Mouse (Mus musculus): ENCODE results near the gene Tmem108. TPM values are rescaled to one million over a fixed set of nuclear protein-coding genes. Genes with fewer than 3 reads are reported as not detected.

The Tmem108 gene
- polyA plus RNA-seq, 1 experiment from 2014 or later, result 13.3 TPM

GRCm38 (mm10) chr9:103549178-103549577, 212.5 kb downstream of the Tmem108 start:
- Histone ChIP-seq H3K9ac (no peak overlapping the region), H3K4me3 (no peak overlapping the region), H3K27me3 (no peaks in the 10 kb centered on the region), H3K9me3 (no peaks in the 10 kb centered on the region), H3K27ac (no peak overlapping the region), H3K4me2 (no peak overlapping the region), H3K4me1 (no peaks in the 10 kb centered on the region), H3K36me3 (no peaks in the 10 kb centered on the region)
- no peak for ATAC-seq (ENCODE audit: borderline replicate concordance, extremely low read depth, low FRiP score, low TSS enrichment)
- 45% methylated on average over 3 of the region's 3 CpGs for WGBS

GRCm38 (mm10) chr9:103548606-103549005, 213.0 kb downstream of the Tmem108 start:
- H3K9me3 ChIP-seq, result no peaks in the 10 kb centered on the region
- WGBS, result 80% methylated on average over 3 of the region's 3 CpGs
- no peaks in the 10 kb centered on the region for H3K36me3 ChIP-seq
- no peak for ATAC-seq (ENCODE audit: borderline replicate concordance, extremely low read depth, low FRiP score, low TSS enrichment)
- no peak overlapping the region for H3K4me2 ChIP-seq
- H3K27me3 ChIP-seq, result no peaks in the 10 kb centered on the region
- no peak overlapping the region for H3K4me3 ChIP-seq
- no peaks in the 10 kb centered on the region for H3K4me1 ChIP-seq
- no peak overlapping the region for H3K9ac ChIP-seq
- H3K27ac ChIP-seq, result no peak overlapping the region

- no peaks in the 10 kb centered on the region for H3K9me3 ChIP-seq
- H3K4me1 ChIP-seq, result no peaks in the 10 kb centered on the region
- H3K27me3 ChIP-seq, result no peaks in the 10 kb centered on the region
- no peak for ATAC-seq (ENCODE audit: borderline replicate concordance, extremely low read depth, low FRiP score, low TSS enrichment)
- no peak overlapping the region for H3K4me3 ChIP-seq
- 70% methylated on average over 22 of the region's 22 CpGs for WGBS
- H3K27ac ChIP-seq, result no peak overlapping the region
- H3K9ac ChIP-seq, result no peak overlapping the region
- H3K36me3 ChIP-seq, result no peaks in the 10 kb centered on the region
- no peak overlapping the region for H3K4me2 ChIP-seq
These were observed 214.7 kb downstream of the Tmem108 start for GRCm38 (mm10) chr9:103546695-103547645.

DNA sequence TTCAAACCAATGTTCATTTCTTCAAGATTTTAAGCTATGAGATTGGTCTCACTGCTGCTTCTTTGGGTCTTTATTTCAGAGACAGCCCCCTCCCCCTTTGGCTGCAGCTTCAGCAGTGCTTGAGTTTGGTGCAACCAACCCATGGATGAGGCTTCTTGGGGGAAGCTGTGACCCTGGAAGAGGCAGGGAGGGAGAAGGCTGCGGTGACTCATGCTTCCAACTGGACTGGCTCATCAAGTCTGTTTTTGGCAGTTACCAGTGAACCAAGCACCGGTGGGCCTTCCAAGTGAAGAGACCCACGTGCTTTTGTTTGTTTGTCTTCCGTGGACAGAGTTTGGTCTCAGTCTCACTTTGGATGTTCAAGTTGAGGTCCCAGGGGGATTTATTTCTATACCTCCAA, 215.9 kb downstream of the Tmem108 start:
- Histone ChIP-seq H3K9ac (no peak overlapping the region), H3K36me3 (no peaks in the 10 kb centered on the region), H3K4me3 (no peak overlapping the region), H3K4me1 (no peaks in the 10 kb centered on the region), H3K9me3 (no peaks in the 10 kb centered on the region), H3K27ac (no peak overlapping the region), H3K27me3 (no peaks in the 10 kb centered on the region), H3K4me2 (no peak overlapping the region)
- no peak for ATAC-seq (ENCODE audit: borderline replicate concordance, extremely low read depth, low FRiP score, low TSS enrichment)
- WGBS, result 58% methylated on average over 4 of the region's 4 CpGs

GRCm38 (mm10) chr9:103545271-103545670, 216.4 kb downstream of the Tmem108 start:
- H3K9ac ChIP-seq, result no peak overlapping the region
- 39% methylated on average over 4 of the region's 4 CpGs for WGBS
- no peak overlapping the region for H3K4me2 ChIP-seq
- H3K4me1 ChIP-seq, result no peaks in the 10 kb centered on the region
- no peak for ATAC-seq (ENCODE audit: borderline replicate concordance, extremely low read depth, low FRiP score, low TSS enrichment)
- no peaks in the 10 kb centered on the region for H3K9me3 ChIP-seq
- no peak overlapping the region for H3K4me3 ChIP-seq
- H3K27ac ChIP-seq, result no peak overlapping the region
- no peaks in the 10 kb centered on the region for H3K27me3 ChIP-seq
- H3K36me3 ChIP-seq, result no peaks in the 10 kb centered on the region

- Histone ChIP-seq H3K4me1 (no peaks in the 10 kb centered on the region), H3K27me3 (no peaks in the 10 kb centered on the region), H3K4me2 (no peak overlapping the region), H3K27ac (no peak overlapping the region), H3K9ac (no peak overlapping the region), H3K9me3 (no peaks in the 10 kb centered on the region), H3K4me3 (no peak overlapping the region), H3K36me3 (no peaks in the 10 kb centered on the region)
- 59% methylated on average over 1 of the region's 1 CpGs for WGBS
- no peak for ATAC-seq (ENCODE audit: borderline replicate concordance, extremely low read depth, low FRiP score, low TSS enrichment)
These were observed 217.0 kb downstream of the Tmem108 start for GRCm38 (mm10) chr9:103544599-103544998.

DNA sequence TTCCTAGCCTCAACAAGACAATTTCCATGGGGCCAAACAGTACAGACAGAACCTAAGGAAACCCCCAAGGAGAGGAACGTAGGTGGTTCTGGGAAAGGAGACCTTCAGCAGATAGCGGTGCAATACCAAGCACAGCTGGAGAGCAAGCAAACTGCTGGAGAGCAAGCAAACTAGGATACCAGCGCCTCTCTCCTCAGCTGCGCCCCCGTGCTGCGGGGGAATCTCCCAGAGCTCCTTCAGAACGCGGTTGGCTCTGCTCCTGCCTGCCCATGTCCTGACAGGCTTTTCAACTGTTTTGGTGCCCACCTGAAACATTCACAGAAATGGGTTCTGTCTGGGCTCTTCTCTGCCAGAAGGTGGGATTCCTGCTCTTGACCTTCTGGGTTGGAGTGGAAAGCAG, 221.1 kb downstream of the Tmem108 start:
- Histone ChIP-seq H3K4me1 (no peaks in the 10 kb centered on the region), H3K9ac (no peak overlapping the region), H3K9me3 (no peaks in the 10 kb centered on the region), H3K4me3 (no peak overlapping the region), H3K27me3 (no peaks in the 10 kb centered on the region), H3K36me3 (no peaks in the 10 kb centered on the region), H3K4me2 (no peak overlapping the region), H3K27ac (no peak overlapping the region)
- ATAC-seq (ENCODE audit: borderline replicate concordance, extremely low read depth, low FRiP score, low TSS enrichment), result no peak
- 77% methylated on average over 8 of the region's 8 CpGs for WGBS

DNA sequence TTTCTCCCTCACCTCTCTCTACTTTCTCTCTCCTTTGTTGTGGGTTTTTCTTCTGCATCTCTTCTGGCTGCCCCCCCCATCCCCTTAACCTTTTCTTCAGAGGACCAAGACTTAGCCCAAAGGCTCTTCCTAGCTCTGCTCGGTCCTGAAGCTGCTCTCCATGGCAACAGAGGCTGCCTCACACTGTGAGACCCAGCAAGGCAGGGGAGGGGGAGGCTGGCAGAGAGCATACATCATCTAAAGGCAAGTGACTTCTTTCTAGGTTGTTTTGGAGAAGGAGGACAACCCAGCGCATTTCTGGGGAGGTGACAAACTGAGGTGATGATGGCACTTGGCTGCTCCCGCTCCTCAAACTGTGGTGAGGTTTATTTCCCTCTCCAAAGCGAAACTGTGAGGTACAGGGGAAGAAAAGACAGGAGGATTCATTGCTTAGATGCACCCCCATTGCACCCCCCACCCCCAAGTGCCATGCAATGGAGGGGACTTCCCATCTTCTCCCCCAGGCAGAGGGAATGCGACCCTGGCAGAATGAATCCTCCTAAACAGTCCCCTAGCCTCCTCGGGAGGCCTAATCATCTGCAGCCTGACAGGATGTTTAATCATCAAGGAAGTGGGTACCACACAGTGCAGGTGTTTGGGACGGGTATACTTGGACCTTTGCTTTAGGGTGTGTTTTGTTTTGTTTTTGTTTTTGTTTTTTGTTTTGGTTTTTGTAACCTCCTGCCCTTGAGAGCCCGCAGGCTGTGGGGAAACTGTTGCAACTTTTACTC, 223.4 kb downstream of the Tmem108 start:
- no peaks in the 10 kb centered on the region for H3K4me1 ChIP-seq
- no peak overlapping the region for H3K4me3 ChIP-seq
- H3K36me3 ChIP-seq, result no peaks in the 10 kb centered on the region
- no peak overlapping the region for H3K4me2 ChIP-seq
- no peak overlapping the region for H3K27ac ChIP-seq
- H3K9me3 ChIP-seq, result no peaks in the 10 kb centered on the region
- no peak overlapping the region for H3K9ac ChIP-seq
- no peaks in the 10 kb centered on the region for H3K27me3 ChIP-seq
- 34% methylated on average over 8 of the region's 8 CpGs for WGBS
- ATAC-seq (ENCODE audit: borderline replicate concordance, extremely low read depth, low FRiP score, low TSS enrichment), result no peak

DNA sequence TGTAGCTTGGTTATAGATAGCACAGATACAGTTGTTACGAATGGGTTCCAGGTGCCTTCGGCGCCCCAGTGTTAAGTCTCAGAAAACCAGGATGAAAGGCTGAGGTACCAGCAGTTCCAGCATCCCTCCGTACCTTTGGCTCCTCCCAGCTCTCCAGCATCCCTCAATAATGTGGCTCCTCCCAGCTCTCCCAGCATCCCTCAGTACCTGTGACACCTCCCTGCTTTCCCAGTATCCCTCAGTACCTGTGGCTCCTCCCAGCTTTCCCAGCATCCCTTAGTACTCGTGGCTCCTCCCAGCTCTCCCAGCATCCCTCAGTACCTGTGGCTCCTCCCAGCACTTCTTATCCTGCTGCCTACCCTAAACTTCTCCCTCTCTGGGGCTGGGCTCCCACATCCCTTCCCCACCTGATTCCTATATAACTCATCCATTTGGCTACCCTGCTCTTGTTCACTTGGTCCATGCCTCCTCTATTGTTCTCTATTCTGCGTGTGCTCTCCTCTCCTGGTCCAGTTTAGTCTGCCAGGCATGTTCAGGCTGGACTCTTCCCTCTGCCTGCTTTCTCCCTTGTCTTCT, 225.5 kb downstream of the Tmem108 start:
- no peak overlapping the region for H3K9ac ChIP-seq
- no peak overlapping the region for H3K4me3 ChIP-seq
- no peak for ATAC-seq (ENCODE audit: borderline replicate concordance, extremely low read depth, low FRiP score, low TSS enrichment)
- H3K9me3 ChIP-seq, result no peaks in the 10 kb centered on the region
- no peaks in the 10 kb centered on the region for H3K4me1 ChIP-seq
- H3K36me3 ChIP-seq, result no peaks in the 10 kb centered on the region
- WGBS, result 87% methylated on average over 6 of the region's 6 CpGs
- H3K27me3 ChIP-seq, result no peaks in the 10 kb centered on the region
- H3K27ac ChIP-seq, result no peak overlapping the region
- no peak overlapping the region for H3K4me2 ChIP-seq

GRCm38 (mm10) chr9:103525041-103525537, 236.5 kb downstream of the Tmem108 start:
- Histone ChIP-seq H3K4me1 (peaks cover 9% of the 10 kb centered on the region; the same call in 1 of the 2 replicates), H3K27ac (no peak overlapping the region), H3K9ac (no peak overlapping the region), H3K4me3 (no peak overlapping the region), H3K9me3 (no peaks in the 10 kb centered on the region), H3K36me3 (no peaks in the 10 kb centered on the region), H3K4me2 (no peak overlapping the region), H3K27me3 (no peaks in the 10 kb centered on the region)
- 16% methylated on average over 10 of the region's 10 CpGs for WGBS
- ATAC-seq (ENCODE audit: borderline replicate concordance, extremely low read depth, low FRiP score, low TSS enrichment), result peak; percentile 55; the same call in 1 of the 2 replicates

DNA sequence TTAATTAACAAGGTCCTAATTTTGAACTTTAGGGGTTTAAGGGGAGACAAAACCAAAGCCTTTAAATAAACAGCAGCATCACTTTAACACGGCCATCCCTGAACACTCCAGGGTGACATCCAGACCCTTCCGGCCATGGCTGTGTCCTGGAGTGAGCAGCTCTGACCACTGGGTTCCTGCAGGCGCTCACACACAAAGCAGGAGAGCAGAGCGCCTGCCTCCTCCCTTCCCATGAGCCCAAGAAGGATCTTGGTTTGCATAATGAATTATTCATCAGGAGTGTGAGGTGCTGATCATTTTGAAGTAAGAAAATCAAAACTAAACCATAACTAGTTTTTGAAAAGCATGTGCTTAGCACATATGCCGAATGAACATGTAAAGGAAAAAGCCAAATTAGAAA, 237.0 kb downstream of the Tmem108 start:
- H3K4me2 ChIP-seq, result no peak overlapping the region
- no peak for ATAC-seq (ENCODE audit: borderline replicate concordance, extremely low read depth, low FRiP score, low TSS enrichment)

More for the DNA sequence above, 237.0 kb downstream of the Tmem108 start:
- WGBS, result 35% methylated on average over 5 of the region's 5 CpGs
- H3K4me1 ChIP-seq, result peaks cover 9% of the 10 kb centered on the region; the same call in 1 of the 2 replicates
- H3K9me3 ChIP-seq, result no peaks in the 10 kb centered on the region
- H3K9ac ChIP-seq, result no peak overlapping the region
- no peaks in the 10 kb centered on the region for H3K27me3 ChIP-seq
- no peaks in the 10 kb centered on the region for H3K36me3 ChIP-seq
- H3K4me3 ChIP-seq, result no peak overlapping the region
- no peak overlapping the region for H3K27ac ChIP-seq
